Mouse (Mus musculus) cerebellum, adult (tissue): Measurements from ENCODE around the gene Elof1.
A peak's percentile ranks its signal among the peaks of the same experiment; 100 is the strongest.

Experiments used
- ATAC-seq: cut with Nextera tagmentation; 2 replicates; pipeline ENCODE4 v1.9.2; 2017; ENCODE audit warnings: mild to moderate bottlenecking, moderate library complexity, mixed read lengths; ENCODE audit not compliant: insufficient number of reproducible peaks, low FRiP score, low TSS enrichment

Elof1 gene

GRCm38 (mm10) chr9:22138480-22138879, 21.5 kb upstream of the Elof1 start:
- ATAC-seq = 0 out of 2 replicates have a peak, but pooled peaks have one; percentile 45

GRCm38 (mm10) chr9:22136765-22137547, 20.0 kb upstream of the Elof1 start:
- ATAC-seq = no peak

GRCm38 (mm10) chr9:22135644-22136390, 18.8 kb upstream of the Elof1 start, which contains the start of gene Acp5:
Acp5 (minus strand) TSS chr9:22135711.
- no peak for ATAC-seq

- no peak for ATAC-seq
Observed at GRCm38 (mm10) chr9:22134988-22135643, 18.1 kb upstream of the Elof1 start.

GRCm38 (mm10) chr9:22134246-22134890, 17.4 kb upstream of the Elof1 start:
- no peak for ATAC-seq

- no peak for ATAC-seq
Observed at GRCm38 (mm10) chr9:22132220-22132619, 15.2 kb upstream of the Elof1 start.

GRCm38 (mm10) chr9:22131226-22131981, 14.4 kb upstream of the Elof1 start:
- no peak for ATAC-seq

- no peak for ATAC-seq
Observed at GRCm38 (mm10) chr9:22125246-22126027, 8.5 kb upstream of the Elof1 start.

- ATAC-seq = no peak
Observed at GRCm38 (mm10) chr9:22124169-22124568, 7.2 kb upstream of the Elof1 start.

- no peak for ATAC-seq
Observed at GRCm38 (mm10) chr9:22123069-22123609, 6.2 kb upstream of the Elof1 start.

- no peak for ATAC-seq
Observed at GRCm38 (mm10) chr9:22122005-22122404, 5.0 kb upstream of the Elof1 start.

GRCm38 (mm10) chr9:22121545-22121944, 4.6 kb upstream of the Elof1 start:
- no peak for ATAC-seq

- ATAC-seq = no peak
Observed at GRCm38 (mm10) chr9:22119543-22119942, 2.6 kb upstream of the Elof1 start.

GRCm38 (mm10) chr9:22117754-22118456, 933 bp upstream of the Elof1 start:
- ATAC-seq = 0 out of 2 replicates have a peak, but pooled peaks have one; percentile 10

GRCm38 (mm10) chr9:22116086-22116485, 886 bp downstream of the Elof1 start:
- ATAC-seq = no peak

- no peak for ATAC-seq
Observed at GRCm38 (mm10) chr9:22115635-22116034, 1.3 kb downstream of the Elof1 start.

GRCm38 (mm10) chr9:22108194-22108593, 8.8 kb downstream of the Elof1 start:
- ATAC-seq = no peak

- no peak for ATAC-seq
Observed at GRCm38 (mm10) chr9:22099922-22100321, 17.1 kb downstream of the Elof1 start.
